Mouse (Mus musculus): ENCODE measurements around the gene Kif4.

- TF ChIP-seq CTCF (IDR thresholded peaks at IDR 0.05; ENCODE audit: insufficient read depth, low read depth, low read length) (no peak), POLR2A (IDR thresholded peaks at IDR 0.05; ENCODE audit: insufficient read depth, low read depth, low read length) (no peak)
These were observed 142.5 kb downstream of the Kif4 start for GRCm38 (mm10) chrX:100767885-100768626.

Data from olfactory bulb, adult 2 months (tissue).